Mouse (Mus musculus): ENCODE results near the gene Bpifb5.
"Not testable (repeated sequence)": the region's sequence is repeated elsewhere in the genome, so short reads cannot be mapped to it uniquely, and the experiment has no call there.

Bpifb5 gene

GRCm38 (mm10) chr2:154240771-154241170 lies 17.2 kb downstream of the Bpifb5 start:
- no peak for DNase-seq (ENCODE audit: low read depth, low spot score)

GRCm38 (mm10) chr2:154242726-154243125 lies 19.2 kb downstream of the Bpifb5 start:
- DNase-seq (ENCODE audit: low read depth, low spot score): not testable (repeated sequence)

GRCm38 (mm10) chr2:154243356-154244036 lies 20.0 kb downstream of the Bpifb5 start:
- no peak for DNase-seq (ENCODE audit: low read depth, low spot score)

- DNase-seq (ENCODE audit: low read depth, low spot score): no peak
These were observed 21.8 kb downstream of the Bpifb5 start for GRCm38 (mm10) chr2:154245322-154245721.

- not testable (repeated sequence) for DNase-seq (ENCODE audit: low read depth, low spot score)
These were observed 31.7 kb downstream of the Bpifb5 start for GRCm38 (mm10) chr2:154255254-154255653.

- DNase-seq (ENCODE audit: low read depth, low spot score): no peak
These were observed 32.2 kb downstream of the Bpifb5 start for GRCm38 (mm10) chr2:154255770-154256169.

GRCm38 (mm10) chr2:154257554-154257953 lies 34.0 kb downstream of the Bpifb5 start, which contains the start of gene Bpifb9a:
Gene Bpifb9a, plus strand, starts transcription at chr2:154257854.
- DNase-seq (ENCODE audit: low read depth, low spot score): not testable (repeated sequence)

- not testable (repeated sequence) for DNase-seq (ENCODE audit: low read depth, low spot score)
These were observed 40.9 kb downstream of the Bpifb5 start for GRCm38 (mm10) chr2:154264397-154264796.

Data from brain, embryonic 18.5 days (tissue).